Mouse (Mus musculus): ENCODE results near the gene Ern1.

DNA sequence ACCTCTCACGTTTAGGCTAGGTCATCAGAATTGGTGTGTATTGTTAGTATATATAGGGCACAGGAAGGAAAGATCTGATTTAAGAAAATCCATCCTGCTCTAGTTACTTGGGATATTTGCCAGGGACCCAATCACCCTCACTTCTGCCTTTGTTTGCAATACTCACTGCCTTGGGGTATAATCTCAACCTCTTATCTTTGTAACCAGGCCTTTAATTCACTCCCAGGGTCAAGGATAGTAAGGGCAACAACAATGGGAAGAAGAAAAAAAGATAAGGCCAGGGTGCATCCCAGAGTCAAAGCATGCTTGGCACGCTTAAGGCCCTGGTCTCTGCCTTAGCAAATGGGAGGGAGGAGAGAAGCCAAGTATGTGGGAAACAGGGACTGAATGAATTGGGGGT is 69.8 kb downstream of the Ern1 start:
- no peak for TF ChIP-seq CTCF (IDR thresholded peaks at IDR 0.05; ENCODE audit: control insufficient read depth, insufficient read depth, insufficient replicate concordance, low read depth, low read length)
- no peak for TF ChIP-seq POLR2A (IDR thresholded peaks at IDR 0.05; ENCODE audit: control insufficient read depth, low read depth, low read length)
